Mouse (Mus musculus) embryonic facial prominence, embryonic 10.5 days (tissue): ENCODE data around the gene Nrl. TPM values are rescaled to one million over a fixed set of nuclear protein-coding genes. Genes with fewer than 3 reads are reported as not detected.

ENCODE experiments used
- DNase-seq: peaks from one replicate; pipeline ENCODE4 v3.0.0-alpha.2; 2017; ENCODE audit warnings: low spot score
- H3K27ac ChIP-seq: fragments of 300-500 bp; sonication (generic); replicated peaks from 2 replicates; pipeline ENCODE4 v1.5.1; 2016; ENCODE audit warnings: mild to moderate bottlenecking
- H3K27me3 ChIP-seq: fragments of 300-500 bp; sonication (generic); replicated peaks from 2 replicates; pipeline ENCODE4 v1.6.1; 2016; ENCODE audit warnings: low read depth, mild to moderate bottlenecking; ENCODE audit not compliant: poor library complexity, severe bottlenecking
- H3K36me3 ChIP-seq: fragments of 300-500 bp; sonication (generic); replicated peaks from 2 replicates; pipeline ENCODE4 v1.6.1; 2016; ENCODE audit warnings: mild to moderate bottlenecking, moderate library complexity
- H3K4me1 ChIP-seq: fragments of 300-500 bp; sonication (generic); 2 replicates; pipeline ENCODE4 v1.6.1; 2016
- H3K4me3 ChIP-seq: fragments of 300-500 bp; sonication (generic); 2 replicates; pipeline ENCODE4 v1.5.1; 2016; ENCODE audit warnings: mild to moderate bottlenecking, moderate library complexity
- H3K9me3 ChIP-seq: fragments of 300-500 bp; sonication (generic); 2 replicates; pipeline ENCODE4 v1.6.1; 2016; ENCODE audit warnings: mild to moderate bottlenecking
- WGBS: fragments of 180-500 bp; shearing (Covaris S2); methylation state at CpG from one replicate; pipeline ENCODE4 v1.1.7; 2016; 5-methylcytosine and 5-hydroxymethylcytosine counted together
- polyA plus RNA-seq: library from polyadenylated mRNA; unstranded; fragments of >200 nt; fragmentation: Nextera tagmentation; extraction: Ambion mirVana; gene quantifications from 2 replicates; pipeline ENCODE4 v1.2.1, GENCODE M21; 2016

The Nrl gene
- 0.05 TPM in 1 of 2 replicates, not detected in the other for polyA plus RNA-seq

DNA sequence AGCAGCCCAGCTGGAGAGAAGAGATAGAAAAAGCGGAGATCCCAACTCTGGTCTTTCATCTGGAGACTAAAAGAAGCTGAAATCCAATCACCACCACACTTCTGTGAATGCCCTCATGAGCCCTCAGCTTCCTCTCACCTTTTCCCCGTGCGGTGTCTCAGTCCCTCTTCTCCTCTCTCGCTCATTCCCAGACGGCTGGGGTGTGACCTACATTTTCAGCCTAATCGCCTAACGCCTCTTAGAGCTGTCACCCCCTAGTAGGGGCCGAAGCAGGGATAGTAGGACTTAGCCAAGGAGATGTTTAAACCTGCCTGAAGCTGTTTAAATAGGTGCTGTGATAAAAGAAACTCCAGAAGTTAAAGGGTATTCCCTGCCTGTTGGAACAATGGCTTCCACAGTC is at the start of gene Nrl:
Nrl (minus strand) TSS at position 197 of the 400 bp plus-strand sequence.
- Histone ChIP-seq H3K27me3 (peaks cover 60% of the 10 kb centered on the region), H3K36me3 (no peaks in the 10 kb centered on the region), H3K4me3 (no peak within 1 kb of the TSS), H3K27ac (no peak within 1 kb of the TSS), H3K9me3 (no peaks in the 10 kb centered on the region), H3K4me1 (peaks cover 13% of the 10 kb centered on the region)
- DNase-seq = no peak
- 38% methylated on average over 8 of the region's 8 CpGs for WGBS

DNA sequence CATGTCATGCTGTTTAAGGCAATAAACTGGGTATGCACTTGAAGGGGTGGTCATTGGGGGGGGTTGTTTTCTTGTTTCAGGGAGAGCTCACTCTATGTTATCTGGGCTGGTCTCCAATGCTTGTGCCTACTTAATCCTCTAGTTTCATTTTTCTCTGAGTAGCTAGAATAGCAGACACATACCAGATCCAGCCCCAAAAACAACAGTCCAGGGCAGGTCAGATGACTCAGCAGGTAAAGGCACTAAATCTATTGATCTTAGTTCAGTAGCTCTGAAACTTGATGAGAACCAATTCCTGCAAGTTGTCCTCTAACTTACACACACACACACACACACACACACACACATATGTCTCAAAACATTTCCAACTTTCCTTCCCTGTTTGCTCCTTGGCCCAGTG is 47.0 kb upstream of the Nrl start:
- H3K9me3 ChIP-seq = no peaks in the 10 kb centered on the region
- peaks cover 12% of the 10 kb centered on the region for H3K4me1 ChIP-seq
- H3K36me3 ChIP-seq = peaks cover 39% of the 10 kb centered on the region
- H3K27ac ChIP-seq = no peak overlapping the region
- H3K4me3 ChIP-seq = no peak overlapping the region
- no peaks in the 10 kb centered on the region for H3K27me3 ChIP-seq
- DNase-seq = no peak

DNA sequence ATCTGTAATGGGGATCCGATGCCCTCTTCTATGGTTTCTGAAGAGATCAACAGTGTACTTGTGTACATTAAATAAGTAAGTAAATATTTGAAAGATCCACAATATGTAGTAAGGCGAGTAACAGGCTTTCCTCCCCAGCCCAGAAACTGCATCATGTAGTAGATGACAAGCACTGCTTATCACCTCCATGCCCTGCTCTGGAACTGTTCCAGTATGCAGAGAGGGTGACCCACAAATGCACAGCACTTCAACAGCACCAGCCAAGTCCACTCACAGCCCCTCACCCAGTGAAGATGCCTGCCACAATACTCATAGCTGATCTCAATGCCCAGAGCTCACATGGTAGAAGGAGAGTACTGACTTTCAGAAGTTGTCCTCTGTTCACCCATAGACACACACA is 45.8 kb upstream of the Nrl start:
- 89% methylated on average over 2 of the region's 2 CpGs for WGBS
- DNase-seq = no peak
- Histone ChIP-seq H3K4me1 (peaks cover 4% of the 10 kb centered on the region), H3K27me3 (no peaks in the 10 kb centered on the region), H3K36me3 (peaks cover 51% of the 10 kb centered on the region), H3K27ac (no peak overlapping the region), H3K4me3 (no peak overlapping the region), H3K9me3 (no peaks in the 10 kb centered on the region)

DNA sequence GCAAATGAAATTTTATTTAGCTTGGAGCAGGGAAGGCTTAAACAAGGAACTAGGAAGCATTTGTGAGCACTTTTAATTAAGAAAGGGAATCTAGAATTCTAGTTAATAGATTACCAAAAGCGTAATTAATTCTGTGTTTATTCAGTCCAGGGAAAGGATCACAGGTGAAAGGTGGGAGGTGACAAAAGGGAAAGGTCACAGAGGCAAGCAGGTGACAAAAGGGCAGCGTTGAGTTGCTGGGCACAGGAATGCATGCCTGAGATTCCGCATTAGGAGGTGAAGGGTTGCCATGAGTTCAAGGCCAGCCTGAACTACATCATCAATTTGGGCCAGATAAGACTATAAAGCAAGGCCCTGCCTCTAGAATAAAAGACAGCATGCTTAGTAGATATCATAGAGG is 42.7 kb upstream of the Nrl start:
- DNase-seq = no peak
- H3K4me3 ChIP-seq = no peak overlapping the region
- H3K27ac ChIP-seq = no peak overlapping the region
- no peaks in the 10 kb centered on the region for H3K4me1 ChIP-seq
- H3K27me3 ChIP-seq = no peaks in the 10 kb centered on the region
- H3K9me3 ChIP-seq = no peaks in the 10 kb centered on the region
- peaks cover 77% of the 10 kb centered on the region for H3K36me3 ChIP-seq
- WGBS = 87% methylated on average over 3 of the region's 3 CpGs

DNA sequence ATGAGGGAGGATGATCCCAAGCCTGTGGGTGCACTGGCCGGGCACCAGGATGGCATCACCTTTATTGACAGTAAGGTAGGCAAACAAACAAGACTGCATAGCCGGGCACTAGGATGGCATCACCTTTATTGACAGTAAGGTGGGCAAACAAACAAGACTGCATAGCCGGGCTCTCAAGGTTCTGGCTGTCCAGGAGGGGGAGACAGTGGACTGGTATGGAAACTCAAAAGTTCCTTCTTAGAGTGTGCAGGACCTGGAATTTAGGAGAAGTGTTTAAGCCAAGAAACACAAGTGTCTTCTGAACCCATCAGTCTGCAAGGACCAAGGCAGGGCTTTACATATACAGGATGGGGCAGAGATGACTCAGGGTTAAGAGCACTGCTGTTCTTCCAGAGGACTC is 41.0 kb upstream of the Nrl start:
- WGBS = 79% methylated on average over 3 of the region's 3 CpGs
- Histone ChIP-seq H3K9me3 (no peaks in the 10 kb centered on the region), H3K27ac (no peak overlapping the region), H3K27me3 (no peaks in the 10 kb centered on the region), H3K36me3 (peaks cover 75% of the 10 kb centered on the region), H3K4me1 (peaks cover 16% of the 10 kb centered on the region), H3K4me3 (no peak overlapping the region)
- DNase-seq = no peak

DNA sequence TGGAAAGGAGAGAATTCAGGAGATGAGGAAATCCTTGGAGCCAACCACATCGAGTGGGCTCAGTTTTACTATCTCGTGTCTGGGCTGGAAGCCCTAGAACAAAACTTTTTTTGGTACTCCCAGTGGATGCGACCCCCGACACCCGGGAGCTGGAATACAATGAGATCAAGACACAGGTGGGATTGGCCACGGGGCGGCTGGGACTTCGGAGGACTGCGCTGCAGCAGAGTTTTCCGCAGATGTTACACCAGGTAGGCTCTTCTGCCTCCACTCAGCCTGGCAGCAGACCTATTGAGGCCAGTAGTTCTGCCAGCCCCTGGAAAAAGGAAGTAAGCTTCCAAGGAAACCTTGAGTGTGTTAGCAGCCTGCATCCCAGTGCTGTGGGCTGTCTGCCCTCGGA is 38.5 kb upstream of the Nrl start:
- Histone ChIP-seq H3K4me1 (peaks cover 22% of the 10 kb centered on the region), H3K27ac (no peak overlapping the region), H3K9me3 (no peaks in the 10 kb centered on the region), H3K36me3 (peaks cover 53% of the 10 kb centered on the region), H3K4me3 (no peak overlapping the region), H3K27me3 (no peaks in the 10 kb centered on the region)
- 89% methylated on average over 11 of the region's 11 CpGs for WGBS
- no peak for DNase-seq

DNA sequence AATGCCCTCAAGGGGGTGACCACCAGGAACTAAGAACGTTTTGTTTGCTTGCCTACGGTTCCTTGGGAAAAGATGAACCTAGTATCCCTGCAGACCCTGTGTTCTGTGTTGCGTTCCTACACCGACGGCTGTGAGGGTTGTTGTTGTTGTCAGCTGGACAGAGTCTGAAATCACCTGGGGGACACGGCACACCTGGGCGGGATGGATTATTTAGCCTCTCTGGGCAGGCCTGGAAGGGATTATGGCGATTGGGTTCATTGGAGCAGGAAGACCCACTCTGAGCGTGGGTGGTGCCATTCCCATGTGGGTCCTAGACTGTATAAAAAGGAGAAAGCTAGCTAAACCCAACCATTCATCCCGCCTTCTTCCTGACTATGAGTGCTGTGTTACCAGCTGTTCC is 37.1 kb upstream of the Nrl start:
- no peak overlapping the region for H3K27ac ChIP-seq
- H3K27me3 ChIP-seq = no peaks in the 10 kb centered on the region
- WGBS = 81% methylated on average over 10 of the region's 10 CpGs
- peak overlapping the region; percentile 79 for H3K4me3 ChIP-seq
- peaks cover 39% of the 10 kb centered on the region for H3K36me3 ChIP-seq
- no peak for DNase-seq
- peaks cover 25% of the 10 kb centered on the region for H3K4me1 ChIP-seq
- H3K9me3 ChIP-seq = no peaks in the 10 kb centered on the region

DNA sequence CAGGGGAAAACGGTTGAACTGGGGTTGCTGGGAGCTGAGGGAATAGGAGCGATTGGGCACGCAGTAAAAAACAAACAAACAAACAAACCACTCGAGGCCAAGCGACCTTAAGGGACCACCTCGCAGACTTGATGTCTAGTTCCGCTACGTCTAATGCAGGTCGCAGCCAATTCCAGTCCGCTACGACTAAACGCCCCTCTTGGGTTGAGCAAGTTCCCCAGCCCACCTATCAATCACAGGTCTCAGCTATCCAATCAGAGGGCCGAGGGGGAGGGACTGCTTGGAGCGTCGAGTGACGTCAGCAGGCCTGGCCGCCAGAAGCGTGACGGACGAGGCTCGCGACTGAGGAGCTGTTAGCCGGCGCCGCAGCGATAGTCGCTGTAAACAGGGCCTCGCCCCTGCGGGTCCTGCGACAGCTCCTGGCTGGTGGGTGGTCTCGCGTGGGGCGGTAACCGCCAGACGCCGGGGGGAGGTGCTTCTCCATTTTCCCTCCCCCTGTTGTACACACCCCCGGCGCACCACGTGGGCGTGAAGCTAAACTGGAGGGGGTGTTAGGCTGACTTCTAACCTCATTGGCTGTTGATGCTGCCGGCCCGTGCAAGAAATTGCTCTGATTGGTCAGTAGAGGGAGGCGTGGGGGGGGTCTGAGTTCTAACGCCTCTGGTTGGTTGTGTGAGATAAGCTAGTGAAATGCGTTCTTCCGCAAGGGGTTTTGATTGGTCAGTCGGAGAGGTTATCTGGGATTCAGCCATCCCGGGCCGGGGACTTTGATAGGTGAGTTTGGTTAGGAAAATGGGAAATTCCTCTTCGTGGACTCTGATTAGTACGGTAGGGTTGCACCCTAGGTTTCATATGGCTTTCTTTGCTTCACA is 35.7 kb upstream of the Nrl start, which contains the start of gene A730061H03Rik:
A730061H03Rik (minus strand) TSS at position 205 of the 872 bp plus-strand sequence.
- Histone ChIP-seq H3K4me1 (peaks cover 26% of the 10 kb centered on the region), H3K27me3 (no peaks in the 10 kb centered on the region), H3K9me3 (no peaks in the 10 kb centered on the region), H3K36me3 (peaks cover 25% of the 10 kb centered on the region), H3K27ac (peak within 1 kb of the TSS; percentile 95), H3K4me3 (peak within 1 kb of the TSS; percentile 79)
- WGBS = under 1% methylated on average over 51 of the region's 51 CpGs
- peak; percentile 98 for DNase-seq

DNA sequence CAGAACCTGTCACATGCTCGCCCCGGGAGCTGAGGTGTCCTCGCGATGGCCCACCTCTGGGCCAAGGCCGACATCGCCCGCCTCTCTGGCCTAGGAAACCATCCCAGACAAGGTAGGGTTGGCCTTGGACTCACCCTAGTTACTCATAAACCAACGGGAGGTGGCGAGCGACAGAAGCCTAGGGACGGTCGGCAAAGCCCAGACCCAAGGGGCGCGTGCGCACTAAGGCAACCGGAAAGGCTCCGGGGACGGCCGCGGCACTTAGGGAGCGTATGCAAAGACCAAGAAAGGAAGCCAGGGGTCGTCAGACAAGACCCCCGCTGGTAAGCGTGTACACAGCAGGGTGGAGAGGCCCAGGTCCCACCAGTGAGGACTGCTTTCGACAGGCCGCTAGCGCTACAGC is 35.0 kb upstream of the Nrl start, which contains the start of gene Dcaf11:
Dcaf11 (plus strand) TSS at position 208 of the 403 bp plus-strand sequence.
- Histone ChIP-seq H3K4me3 (peak within 1 kb of the TSS; percentile 79), H3K27me3 (no peaks in the 10 kb centered on the region), H3K9me3 (no peaks in the 10 kb centered on the region), H3K27ac (peak within 1 kb of the TSS; percentile 95), H3K4me1 (peaks cover 26% of the 10 kb centered on the region), H3K36me3 (peaks cover 18% of the 10 kb centered on the region)
- WGBS = under 1% methylated on average over 27 of the region's 27 CpGs
- DNase-seq = peak; percentile 95

DNA sequence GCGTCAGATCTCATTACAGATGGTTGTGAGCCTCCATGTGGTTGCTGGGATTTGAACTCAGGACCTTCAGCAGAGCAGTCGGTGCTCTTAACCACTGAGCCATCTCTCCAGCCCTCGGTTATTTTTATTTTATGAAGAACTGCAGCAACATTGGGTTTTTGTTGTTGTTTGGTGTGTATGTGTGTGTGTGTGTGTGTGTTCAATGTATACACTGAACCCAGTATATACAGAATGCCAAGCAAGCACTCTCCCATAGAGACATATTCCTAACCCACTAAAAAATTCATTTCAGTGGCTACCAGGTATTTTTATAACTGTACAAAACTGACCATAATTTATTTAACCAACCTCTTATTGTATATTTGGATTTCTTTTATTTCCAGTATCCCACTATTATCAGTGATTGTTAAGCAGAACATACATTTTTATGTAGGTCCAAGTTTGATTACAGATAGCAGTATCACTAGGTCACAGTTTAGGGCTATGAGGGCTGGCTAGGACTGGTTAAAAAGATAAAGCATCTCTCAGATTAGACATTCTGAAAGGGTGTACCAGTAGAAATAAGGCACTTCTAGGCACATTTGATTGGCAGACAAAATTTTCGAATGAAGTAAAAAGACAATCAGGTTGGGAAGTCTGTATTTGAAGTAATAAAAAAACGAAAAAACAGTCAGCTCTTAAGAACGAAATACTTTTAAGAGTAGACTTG is 34.1 kb upstream of the Nrl start:
- H3K27ac ChIP-seq = peak overlapping the region; percentile 95; the same call in 1 of the 2 replicates

DNA sequence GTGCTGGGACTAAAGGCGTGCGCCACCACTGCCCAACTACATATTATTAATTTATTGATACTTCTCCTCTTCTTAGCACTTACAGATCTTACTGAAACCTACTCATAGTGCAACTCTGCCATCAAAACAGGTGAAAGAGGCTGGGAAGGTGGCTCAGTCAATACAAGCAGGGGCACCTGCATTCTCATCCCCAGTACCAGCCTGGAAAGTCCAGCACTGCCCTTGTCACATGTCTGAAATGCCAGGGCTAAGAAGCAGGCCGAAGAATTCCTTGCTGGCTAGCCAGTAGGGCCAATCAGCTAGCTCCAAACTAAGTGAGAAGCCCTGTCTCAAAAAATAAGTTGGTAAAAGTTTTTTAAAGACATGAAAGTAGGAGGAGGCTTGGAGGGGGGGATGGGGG is 32.8 kb upstream of the Nrl start:
- WGBS = 87% methylated on average over 3 of the region's 3 CpGs
- Histone ChIP-seq H3K36me3 (no peaks in the 10 kb centered on the region), H3K4me1 (peaks cover 26% of the 10 kb centered on the region), H3K9me3 (no peaks in the 10 kb centered on the region), H3K4me3 (no peak overlapping the region), H3K27me3 (no peaks in the 10 kb centered on the region), H3K27ac (no peak overlapping the region)
- no peak for DNase-seq

More for the DNA sequence above, 34.1 kb upstream of the Nrl start:
- DNase-seq = no peak
- Histone ChIP-seq H3K9me3 (no peaks in the 10 kb centered on the region), H3K4me1 (peaks cover 26% of the 10 kb centered on the region), H3K36me3 (peaks cover 9% of the 10 kb centered on the region), H3K27me3 (no peaks in the 10 kb centered on the region), H3K4me3 (peak overlapping the region; percentile 79)
- WGBS = 57% methylated on average over 6 of the region's 6 CpGs

DNA sequence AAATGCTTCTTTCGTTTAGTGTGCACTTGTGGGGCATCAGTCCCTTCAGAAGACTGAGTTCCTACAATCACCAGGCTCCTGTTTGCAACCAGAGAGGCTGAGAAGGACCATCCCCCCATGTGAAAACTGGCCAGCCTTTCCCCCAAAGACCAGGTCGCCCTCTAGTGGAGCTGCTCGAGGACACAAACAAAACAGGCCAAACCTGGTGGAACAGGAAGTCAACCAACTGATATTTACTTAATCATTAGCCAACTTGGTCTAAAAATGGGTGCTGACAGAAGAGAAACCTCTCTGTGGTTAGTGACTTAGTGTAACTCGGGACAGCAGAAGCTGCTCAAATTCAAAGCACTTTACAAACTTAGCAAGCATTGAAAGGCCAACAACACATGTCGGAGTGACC is 32.2 kb upstream of the Nrl start:
- WGBS = 29% methylated on average over 5 of the region's 5 CpGs

More for the DNA sequence above, 32.2 kb upstream of the Nrl start:
- Histone ChIP-seq H3K4me3 (no peak overlapping the region), H3K27me3 (no peaks in the 10 kb centered on the region), H3K9me3 (no peaks in the 10 kb centered on the region), H3K36me3 (no peaks in the 10 kb centered on the region), H3K27ac (no peak overlapping the region), H3K4me1 (peaks cover 21% of the 10 kb centered on the region)
- peak; percentile 77 for DNase-seq
